Mouse (Mus musculus) testis, adult 2 months (tissue): ENCODE data around the gene Daxx. TPM values are rescaled to one million over a fixed set of nuclear protein-coding genes. Genes with fewer than 3 reads are reported as not detected.
"Not testable (repeated sequence)": the region's sequence is repeated elsewhere in the genome, so short reads cannot be mapped to it uniquely, and the experiment has no call there.

ENCODE experiments used
- H3K27ac ChIP-seq: fragments of 200-500 bp; 2 replicates; pipeline ENCODE4 v1.5.1; 2012; ENCODE audit warnings: low read depth, low read length; ENCODE audit not compliant: control insufficient read depth, insufficient read depth
- H3K27me3 ChIP-seq: fragments of 200-500 bp; 2 replicates; pipeline ENCODE4 v1.6.1; 2012; ENCODE audit warnings: mild to moderate bottlenecking, low read length, moderate library complexity; ENCODE audit not compliant: control insufficient read depth, insufficient read depth
- H3K36me3 ChIP-seq: fragments of 200-500 bp; 2 replicates; pipeline ENCODE4 v1.6.1; 2012; ENCODE audit warnings: mild to moderate bottlenecking, low read length; ENCODE audit not compliant: control insufficient read depth, insufficient read depth
- H3K4me1 ChIP-seq: fragments of 200-500 bp; 2 replicates; pipeline ENCODE4 v1.6.1; 2012; ENCODE audit warnings: low read length; ENCODE audit not compliant: control insufficient read depth, insufficient read depth
- H3K4me3 ChIP-seq: fragments of 200-500 bp; 2 replicates; pipeline ENCODE4 v1.5.1; 2012; ENCODE audit warnings: low read depth, mild to moderate bottlenecking, low read length, moderate library complexity, mixed read lengths; ENCODE audit not compliant: control insufficient read depth
- CTCF ChIP-seq: fragments of 200-500 bp; IDR thresholded peaks from 2 replicates; pipeline ENCODE4 v1.5.1; 2012; ENCODE audit warnings: low read depth, mild to moderate bottlenecking, inconsistent platforms, low read length, moderate library complexity; ENCODE audit not compliant: control insufficient read depth, insufficient read depth, insufficient replicate concordance
- POLR2A ChIP-seq: fragments of 200-500 bp; IDR thresholded peaks from 2 replicates; pipeline ENCODE4 v1.6.1; 2012; ENCODE audit warnings: low read depth, mild to moderate bottlenecking, inconsistent platforms, low read length, moderate library complexity; ENCODE audit not compliant: control insufficient read depth
- polyA plus RNA-seq: library from polyadenylated mRNA; depleted of rRNA; stranded (reverse); fragments of >200 nt; gene quantifications from 2 replicates; pipeline ENCODE4 v1.2.3, GENCODE M21; 2012; rRNA removed

Daxx gene
- polyA plus RNA-seq = 157 and 183 TPM in 2 replicates

DNA sequence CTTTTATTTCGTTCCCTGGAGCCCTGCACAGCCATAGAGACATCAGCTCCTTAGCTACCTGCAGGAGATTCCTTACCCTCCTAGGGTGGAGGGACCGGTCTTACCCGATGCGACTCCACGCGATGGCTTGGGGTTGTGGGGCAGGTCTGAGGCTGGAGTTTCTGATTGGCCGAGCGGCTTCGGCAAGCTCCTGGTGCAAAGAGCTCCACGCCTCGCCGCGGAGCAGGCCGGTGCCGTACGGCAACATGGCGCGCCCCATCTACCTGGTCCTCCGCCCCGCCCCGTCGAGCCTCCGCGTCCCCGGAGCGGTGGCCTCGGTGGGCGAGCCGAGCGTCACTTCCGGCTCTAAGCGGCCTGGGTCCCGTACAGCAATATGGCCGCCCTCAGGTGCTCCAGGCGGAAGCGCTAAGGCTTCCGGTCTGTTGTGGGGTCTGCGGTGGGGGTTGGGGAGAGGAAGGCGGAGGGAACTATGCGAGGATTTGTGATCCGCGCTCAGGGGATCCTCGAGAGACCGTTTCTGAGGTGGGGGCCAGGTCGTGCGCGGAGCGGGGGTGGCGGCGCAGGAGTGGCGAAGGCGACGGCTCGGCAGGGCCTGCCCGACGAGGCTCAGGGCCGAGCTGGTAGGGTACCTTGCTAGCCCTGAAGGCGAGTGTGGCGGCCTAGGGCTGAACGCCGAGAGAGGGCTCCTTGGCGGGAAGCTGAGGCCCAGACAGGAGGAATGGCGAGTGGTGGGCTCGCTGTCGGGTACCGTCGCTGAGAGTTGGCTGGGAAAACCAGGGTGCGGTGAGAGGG is at the start of gene Daxx:
TSS of gene Daxx (plus strand) at position 338 of the 792 bp plus-strand sequence.
- Histone ChIP-seq H3K4me1 (peaks cover 19% of the 10 kb centered on the region), H3K4me3 (peak within 1 kb of the TSS; percentile 85), H3K27me3 (no peaks in the 10 kb centered on the region), H3K27ac (peak within 1 kb of the TSS; percentile 88), H3K36me3 (peaks cover 10% of the 10 kb centered on the region)
- no peak for TF ChIP-seq CTCF
- peak; percentile 80 for TF ChIP-seq POLR2A

GRCm38 (mm10) chr17:33865330-33866030 is 43.7 kb upstream of the Daxx start:
- H3K4me1 ChIP-seq = peaks cover 4% of the 10 kb centered on the region
- TF ChIP-seq CTCF (peak; percentile 41; the same call in 1 of the 2 replicates), POLR2A (no peak)
- H3K27ac ChIP-seq = no peak overlapping the region
- no peaks in the 10 kb centered on the region for H3K36me3 ChIP-seq
- no peaks in the 10 kb centered on the region for H3K27me3 ChIP-seq
- H3K4me3 ChIP-seq = no peak overlapping the region

- H3K27me3 ChIP-seq, H3K4me3 ChIP-seq, H3K36me3 ChIP-seq, H3K4me1 ChIP-seq, H3K27ac ChIP-seq: not testable (repeated sequence)
Measured at GRCm38 (mm10) chr17:33873537-33873936, 35.7 kb upstream of the Daxx start, which contains the start of gene Gm7029. TSS of gene Gm7029 (plus strand) at chr17:33873837.

DNA sequence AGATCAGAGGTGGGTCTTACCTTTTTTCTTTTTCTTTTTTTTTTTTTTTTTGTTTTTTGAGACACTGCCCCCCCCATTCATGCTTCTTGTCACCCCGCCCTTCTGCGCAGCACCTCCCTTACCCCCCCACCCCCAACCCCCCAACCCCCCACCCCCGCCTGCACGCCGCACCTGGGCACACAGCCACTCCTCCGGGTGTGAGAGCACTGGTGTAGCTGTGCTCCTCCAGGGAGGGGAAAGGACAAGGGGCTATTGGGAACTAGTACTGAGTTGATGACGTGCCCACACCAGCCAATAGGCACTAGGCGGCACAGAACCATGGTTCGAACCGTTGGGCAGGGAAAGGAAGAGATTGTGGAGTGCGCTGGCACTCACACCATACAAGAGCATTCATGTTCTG is 34.8 kb upstream of the Daxx start:
- Histone ChIP-seq H3K36me3 (no peaks in the 10 kb centered on the region), H3K27me3 (no peaks in the 10 kb centered on the region), H3K4me1 (no peaks in the 10 kb centered on the region; the same call in 1 of the 2 replicates), H3K4me3 (no peak overlapping the region), H3K27ac (no peak overlapping the region)
- TF ChIP-seq CTCF = no peak
- TF ChIP-seq POLR2A = peak; percentile 35; the same call in 1 of the 2 replicates

DNA sequence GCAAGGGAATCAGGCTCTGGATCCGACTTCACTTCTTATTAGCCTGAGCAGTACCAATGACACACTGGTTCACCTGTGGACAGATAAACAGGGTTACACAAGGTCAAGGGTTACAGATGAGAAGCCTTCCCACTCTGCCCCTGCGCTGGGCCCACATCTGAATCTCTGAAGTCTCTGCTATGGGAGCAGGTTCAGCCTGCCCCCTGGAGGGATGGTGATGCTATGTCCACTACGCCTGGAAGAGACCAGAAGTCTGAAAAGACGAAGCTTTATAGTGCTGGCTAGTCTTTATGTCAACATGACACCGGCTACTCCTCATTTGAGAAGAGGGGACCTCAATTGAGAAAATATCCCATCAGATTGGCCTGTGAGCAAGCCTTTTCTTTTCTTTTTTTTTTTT is 33.4 kb upstream of the Daxx start:
- not testable (repeated sequence) for H3K36me3 ChIP-seq

DNA sequence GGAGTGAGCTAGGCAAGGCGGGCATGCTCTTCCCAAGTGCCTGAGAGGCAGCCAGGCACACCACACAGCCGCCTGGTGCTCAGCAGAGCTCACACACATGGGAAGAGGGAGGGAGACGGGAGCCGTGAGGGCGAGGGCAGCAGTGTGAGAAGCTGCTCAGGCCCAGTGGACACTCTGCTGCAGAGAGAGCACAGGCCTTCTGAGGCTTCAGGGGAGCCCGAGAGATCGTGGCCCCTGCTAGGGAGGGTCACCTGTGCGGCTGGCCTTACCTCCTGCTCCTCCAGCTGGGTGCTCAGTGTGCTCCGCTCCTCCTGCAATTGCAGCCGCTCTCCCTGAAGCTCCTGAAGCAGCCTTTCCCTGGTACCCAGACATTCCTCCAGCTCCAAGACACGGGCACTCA is 24.9 kb upstream of the Daxx start:
- not testable (repeated sequence) for H3K36me3 ChIP-seq, H3K27me3 ChIP-seq, H3K4me1 ChIP-seq, H3K27ac ChIP-seq, H3K4me3 ChIP-seq

More for the DNA sequence above, 33.4 kb upstream of the Daxx start:
- H3K4me1 ChIP-seq, H3K27ac ChIP-seq, H3K4me3 ChIP-seq, H3K27me3 ChIP-seq: not testable (repeated sequence)

GRCm38 (mm10) chr17:33887802-33888201 is 21.4 kb upstream of the Daxx start:
- not testable (repeated sequence) for H3K27me3 ChIP-seq, H3K27ac ChIP-seq, H3K36me3 ChIP-seq, H3K4me1 ChIP-seq, H3K4me3 ChIP-seq

GRCm38 (mm10) chr17:33888230-33888629 is 21.0 kb upstream of the Daxx start:
- H3K27me3 ChIP-seq, H3K4me3 ChIP-seq, H3K4me1 ChIP-seq, H3K27ac ChIP-seq, H3K36me3 ChIP-seq: not testable (repeated sequence)

- not testable (repeated sequence) for H3K36me3 ChIP-seq, H3K4me1 ChIP-seq, H3K27me3 ChIP-seq
- peak overlapping the region; percentile 46 for H3K27ac ChIP-seq
- H3K4me3 ChIP-seq = peak overlapping the region; percentile 87
Measured at GRCm38 (mm10) chr17:33889941-33890532, 19.2 kb upstream of the Daxx start.
